Mouse (Mus musculus) bone marrow macrophage, adult 2 months (primary cell): ENCODE measurements around the gene Tekt4. TPM values are rescaled to one million over a fixed set of nuclear protein-coding genes. Genes with fewer than 3 reads are reported as not detected.

Source experiments
- H3K27ac ChIP-seq: 2 replicates; pipeline ENCODE4 v1.5.1; 2012; ENCODE audit warnings: low read depth, low read length; ENCODE audit not compliant: insufficient read depth
- H3K4me1 ChIP-seq: 2 replicates; pipeline ENCODE4 v1.6.1; 2012; ENCODE audit warnings: low read length; ENCODE audit not compliant: control insufficient read depth, insufficient read depth
- H3K4me3 ChIP-seq: 2 replicates; pipeline ENCODE4 v1.5.1; 2012; ENCODE audit warnings: mild to moderate bottlenecking, low read length, moderate library complexity; ENCODE audit not compliant: insufficient read depth
- CTCF ChIP-seq: IDR thresholded peaks from 2 replicates; pipeline ENCODE4 v1.5.1; 2012; ENCODE audit warnings: low read depth, mild to moderate bottlenecking, low read length, moderate library complexity
- POLR2A ChIP-seq: IDR thresholded peaks from 2 replicates; pipeline ENCODE4 v1.6.1; 2012; ENCODE audit warnings: mild to moderate bottlenecking, low read depth, low read length, borderline replicate concordance
- polyA plus RNA-seq: library from polyadenylated mRNA; stranded (reverse); fragments of >200 nt; gene quantifications from 2 replicates; pipeline ENCODE4 v1.2.4, GENCODE M21; 2012; ENCODE audit not compliant: missing spikeins, insufficient read depth, insufficient read length

Tekt4 gene
- polyA plus RNA-seq, 1 experiment: not detected

- TF ChIP-seq POLR2A (no peak), CTCF (no peak)
- Histone ChIP-seq H3K4me1 (no peaks in the 10 kb centered on the region), H3K27ac (no peak overlapping the region), H3K4me3 (no peak overlapping the region)
These were observed 54.6 kb downstream of the Tekt4 start for GRCm38 (mm10) chr17:25508860-25509577.

- Histone ChIP-seq H3K4me1 (no peaks in the 10 kb centered on the region), H3K27ac (no peak overlapping the region), H3K4me3 (no peak overlapping the region)
- TF ChIP-seq POLR2A (no peak), CTCF (no peak)
These were observed 55.8 kb downstream of the Tekt4 start for GRCm38 (mm10) chr17:25510074-25510830.

- Histone ChIP-seq H3K4me1 (no peaks in the 10 kb centered on the region), H3K27ac (no peak overlapping the region), H3K4me3 (no peak overlapping the region)
- no peak for TF ChIP-seq CTCF
- TF ChIP-seq POLR2A: no peak
These were observed 57.5 kb downstream of the Tekt4 start for GRCm38 (mm10) chr17:25511876-25512275.

GRCm38 (mm10) chr17:25514055-25514454, 59.6 kb downstream of the Tekt4 start:
- TF ChIP-seq POLR2A (no peak), CTCF (no peak)
- Histone ChIP-seq H3K4me1 (no peaks in the 10 kb centered on the region), H3K4me3 (no peak overlapping the region), H3K27ac (no peak overlapping the region)

- TF ChIP-seq POLR2A (no peak), CTCF (no peak)
- Histone ChIP-seq H3K4me1 (no peaks in the 10 kb centered on the region), H3K27ac (no peak overlapping the region), H3K4me3 (no peak overlapping the region)
These were observed 61.9 kb downstream of the Tekt4 start for GRCm38 (mm10) chr17:25516315-25516714.

GRCm38 (mm10) chr17:25518144-25518543, 63.7 kb downstream of the Tekt4 start:
- H3K4me3 ChIP-seq: no peak overlapping the region
- TF ChIP-seq POLR2A (no peak), CTCF (no peak)
- H3K27ac ChIP-seq: no peak overlapping the region
- no peaks in the 10 kb centered on the region for H3K4me1 ChIP-seq

GRCm38 (mm10) chr17:25519511-25519910, 65.1 kb downstream of the Tekt4 start:
- TF ChIP-seq CTCF: no peak
- no peak for TF ChIP-seq POLR2A
- Histone ChIP-seq H3K4me1 (no peaks in the 10 kb centered on the region), H3K27ac (no peak overlapping the region), H3K4me3 (no peak overlapping the region)

- Histone ChIP-seq H3K4me1 (no peaks in the 10 kb centered on the region), H3K27ac (no peak overlapping the region), H3K4me3 (no peak overlapping the region)
- TF ChIP-seq POLR2A (no peak), CTCF (no peak)
These were observed 66.1 kb downstream of the Tekt4 start for GRCm38 (mm10) chr17:25520492-25520891.

GRCm38 (mm10) chr17:25522080-25522479, 67.7 kb downstream of the Tekt4 start:
- Histone ChIP-seq H3K4me1 (no peaks in the 10 kb centered on the region), H3K27ac (no peak overlapping the region), H3K4me3 (no peak overlapping the region)
- TF ChIP-seq POLR2A: no peak
- TF ChIP-seq CTCF: no peak

Other genes starting within 250 kb of the Tekt4 start
- gene Gnptg, start 214.5 kb upstream of the Tekt4 start, polyA plus RNA-seq: 40.5 and 40.8 TPM in 2 replicates
- gene Tsr3, start 214.4 kb upstream of the Tekt4 start, polyA plus RNA-seq: 19.6 and 19.7 TPM in 2 replicates
- not detected in 2 replicates for gene Baiap3, start 198.3 kb upstream of the Tekt4 start, polyA plus RNA-seq
- gene Ube2i, start 180.0 kb upstream of the Tekt4 start, polyA plus RNA-seq: 221 and 242 TPM in 2 replicates
- 1.2 TPM in 1 of 2 replicates, not detected in the other for gene Prss34, start 156.2 kb upstream of the Tekt4 start, polyA plus RNA-seq
- not detected in 2 replicates for gene Prss28, start 146.0 kb upstream of the Tekt4 start, polyA plus RNA-seq
- not detected in 2 replicates for gene Prss29, start 136.0 kb upstream of the Tekt4 start, polyA plus RNA-seq
- not detected in 2 replicates for gene Tpsab1, start 109.1 kb upstream of the Tekt4 start, polyA plus RNA-seq
- not detected in 2 replicates for gene Tpsb2, start 88.3 kb upstream of the Tekt4 start, polyA plus RNA-seq
- gene Tpsg1, start 85.3 kb upstream of the Tekt4 start, polyA plus RNA-seq: not detected in 2 replicates
- gene Cacna1h, start 20.8 kb upstream of the Tekt4 start, polyA plus RNA-seq: not detected in 2 replicates
- gene Sstr5, start 42.7 kb downstream of the Tekt4 start, polyA plus RNA-seq: not detected in 2 replicates
- gene Sox8, start 116.1 kb downstream of the Tekt4 start, polyA plus RNA-seq: not detected in 2 replicates
- gene Lmf1, start 124.5 kb downstream of the Tekt4 start, polyA plus RNA-seq: 21.4 and 22.5 TPM in 2 replicates